Mouse (Mus musculus) retina, postnatal 7 days (tissue): ENCODE results near the gene Prtn3.
A peak's percentile ranks its signal among the peaks of the same experiment; 100 is the strongest.

Experiments used
- DNase-seq: peaks from one replicate; pipeline ENCODE4 v3.0.0-alpha.2; 2012; ENCODE audit warnings: low read depth, low spot score

Prtn3 gene

DNA sequence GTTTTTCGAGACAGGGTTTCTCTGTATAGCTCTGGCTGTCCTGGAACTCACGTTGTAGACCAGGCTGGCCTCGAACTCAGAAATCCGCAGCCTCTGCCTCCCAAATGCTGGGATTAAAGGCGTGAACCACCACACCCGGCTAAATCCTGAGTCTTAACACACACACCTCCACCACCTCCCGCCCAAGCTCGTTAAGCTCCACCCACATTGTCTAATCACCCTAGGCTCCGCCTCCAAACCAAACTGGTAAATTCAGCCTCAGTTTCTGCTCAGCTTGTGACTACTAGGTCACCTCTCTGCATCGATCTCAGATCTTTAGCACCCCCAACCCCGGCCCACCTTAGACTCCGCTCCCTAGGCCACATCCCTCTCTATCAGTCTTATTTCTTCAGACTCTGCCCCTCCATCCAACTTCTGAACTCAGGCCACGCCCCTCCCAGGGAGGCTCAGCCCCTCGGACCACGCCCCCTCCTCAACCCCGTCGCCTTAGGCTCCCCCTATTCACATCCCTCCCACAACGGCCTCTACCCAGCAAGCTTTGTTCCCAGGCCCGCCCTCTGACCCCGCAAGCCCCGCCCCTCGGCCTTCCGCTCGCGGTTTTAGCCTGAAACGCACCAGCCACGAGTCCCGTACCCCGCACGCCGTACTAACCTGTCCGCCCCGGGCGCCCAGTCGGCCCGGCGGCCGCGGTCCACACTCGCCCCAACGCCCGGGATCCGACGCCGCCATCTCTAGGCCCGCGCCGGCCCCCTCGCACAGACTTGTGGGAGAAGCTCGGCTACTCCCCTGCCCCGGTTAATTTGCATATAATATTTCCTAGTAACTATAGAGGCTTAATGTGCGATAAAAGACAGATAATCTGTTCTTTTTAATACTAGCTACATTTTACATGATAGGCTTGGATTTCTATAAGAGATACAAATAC, 34.2 kb downstream of the Prtn3 start, which contains the start of gene Med16:
Med16 (minus strand) TSS at position 757 of the 925 bp plus-strand sequence.
- DNase-seq: peak; percentile 91

DNA sequence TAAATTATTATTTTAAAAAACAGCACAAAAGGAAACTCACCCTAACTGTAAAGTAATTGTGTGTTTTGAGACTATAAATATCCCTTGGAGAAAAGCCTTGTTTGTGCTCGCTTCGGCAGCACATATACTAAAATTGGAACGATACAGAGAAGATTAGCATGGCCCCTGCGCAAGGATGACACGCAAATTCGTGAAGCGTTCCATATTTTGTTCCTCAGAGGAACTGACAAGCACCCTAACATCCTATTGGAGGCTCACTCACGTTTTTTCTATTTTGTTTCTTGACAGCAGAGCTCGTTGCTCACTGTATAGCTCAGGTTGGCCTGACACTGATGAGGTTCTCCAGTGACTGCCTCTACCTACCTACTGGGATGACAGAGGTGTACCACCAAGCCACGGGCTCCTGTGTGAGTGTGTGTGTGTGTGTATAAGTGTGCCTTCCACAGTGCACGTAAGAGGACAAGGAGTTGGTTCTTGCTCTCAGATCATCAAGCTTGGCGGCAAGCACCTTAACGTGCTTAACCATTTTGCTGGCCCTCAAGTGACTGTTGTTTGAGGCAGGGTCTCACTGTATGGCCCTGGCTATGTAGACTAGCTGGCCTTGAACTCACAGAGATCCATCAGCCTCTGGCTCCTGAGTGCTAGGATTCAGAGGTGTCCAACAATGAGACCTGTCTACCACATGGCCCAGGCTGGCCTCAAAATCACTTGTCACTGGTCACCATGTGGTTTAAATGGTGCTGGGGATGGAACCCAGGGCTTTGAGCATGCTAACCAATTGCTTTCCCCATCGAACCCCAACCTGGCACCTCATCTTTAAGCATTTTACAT, 35.0 kb downstream of the Prtn3 start:
- no peak for DNase-seq

DNA sequence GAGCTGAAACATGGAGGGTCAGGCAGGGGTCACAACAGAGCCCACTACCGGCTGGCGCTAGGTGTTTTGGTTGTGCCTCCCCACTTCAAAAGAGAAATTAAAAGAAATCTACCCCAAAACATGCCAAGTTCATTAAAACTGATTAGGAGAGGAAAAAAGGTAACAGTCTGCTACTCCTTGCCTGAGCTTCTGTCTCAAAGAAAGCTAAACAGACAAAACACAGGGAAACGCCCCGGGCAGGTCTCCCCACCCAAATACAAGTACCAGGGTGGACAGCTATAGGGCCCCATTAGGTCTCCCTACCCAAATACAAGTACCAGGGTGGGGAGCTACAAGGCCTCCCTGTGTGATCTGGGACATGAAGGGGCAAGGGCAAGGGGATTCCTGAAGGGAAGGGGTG, 36.3 kb downstream of the Prtn3 start, which contains the start of gene Gm26602:
Gm26602 (plus strand) TSS at position 301 of the 400 bp plus-strand sequence.
- no peak for DNase-seq

DNA sequence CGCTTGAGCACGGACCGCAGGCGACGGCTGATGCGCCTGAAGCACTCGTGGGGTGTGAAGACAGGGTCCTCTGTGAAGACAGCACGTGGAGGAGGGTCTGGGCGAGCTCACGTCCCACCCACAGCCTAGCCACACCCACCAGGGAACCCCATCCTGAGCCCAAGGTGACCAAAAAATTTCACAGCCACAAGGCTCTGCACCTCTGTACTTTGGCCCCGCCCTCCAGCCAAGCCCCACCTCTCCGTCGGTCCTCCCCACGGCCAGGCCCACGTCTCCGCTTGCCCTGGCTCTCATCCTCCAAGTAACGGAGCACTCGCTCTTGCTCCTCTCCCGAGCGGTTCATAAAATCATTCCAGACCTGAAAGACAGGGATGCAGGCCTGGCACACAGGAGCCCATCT, 38.1 kb downstream of the Prtn3 start:
- DNase-seq: no peak

DNA sequence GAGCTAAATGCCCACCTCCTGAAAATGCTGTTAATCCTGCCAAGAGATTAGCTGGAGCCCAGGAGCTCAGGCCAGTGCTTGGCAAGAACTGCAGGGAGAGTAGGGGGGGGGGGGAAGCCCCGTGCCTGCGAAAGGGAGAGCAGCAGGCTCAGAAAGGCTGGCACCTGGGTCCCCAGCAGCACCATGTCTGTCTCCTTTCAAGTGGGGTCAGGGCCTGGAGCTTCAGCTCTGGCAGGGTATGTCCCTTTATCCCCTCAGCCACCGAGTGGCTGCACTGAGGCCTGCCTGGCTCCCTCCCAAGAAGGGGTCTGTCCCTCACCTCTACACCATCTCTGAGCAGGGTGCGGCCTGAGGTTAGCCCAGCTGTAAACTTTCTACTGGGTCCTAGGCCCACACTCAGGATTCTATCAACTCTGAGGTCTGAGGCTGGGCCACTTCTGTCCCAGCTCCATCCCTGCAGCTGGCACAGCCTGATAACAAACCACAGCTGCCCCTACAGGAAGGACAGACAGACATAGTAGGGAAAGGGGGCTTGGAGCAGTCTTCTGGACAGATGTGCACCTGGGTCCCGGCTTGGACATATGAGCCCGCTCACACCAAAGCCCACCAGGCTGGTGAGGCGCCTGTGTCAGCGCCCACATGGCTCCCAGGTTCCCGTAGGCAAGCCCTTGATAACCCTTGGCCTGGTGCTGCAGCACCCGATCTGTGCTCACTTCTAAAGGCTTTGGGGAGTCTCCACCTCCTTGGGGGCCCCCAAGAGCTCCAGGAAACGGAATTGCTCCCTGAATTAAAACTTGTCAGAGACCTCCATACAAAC, 40.1 kb downstream of the Prtn3 start:
- DNase-seq: peak; percentile 70

DNA sequence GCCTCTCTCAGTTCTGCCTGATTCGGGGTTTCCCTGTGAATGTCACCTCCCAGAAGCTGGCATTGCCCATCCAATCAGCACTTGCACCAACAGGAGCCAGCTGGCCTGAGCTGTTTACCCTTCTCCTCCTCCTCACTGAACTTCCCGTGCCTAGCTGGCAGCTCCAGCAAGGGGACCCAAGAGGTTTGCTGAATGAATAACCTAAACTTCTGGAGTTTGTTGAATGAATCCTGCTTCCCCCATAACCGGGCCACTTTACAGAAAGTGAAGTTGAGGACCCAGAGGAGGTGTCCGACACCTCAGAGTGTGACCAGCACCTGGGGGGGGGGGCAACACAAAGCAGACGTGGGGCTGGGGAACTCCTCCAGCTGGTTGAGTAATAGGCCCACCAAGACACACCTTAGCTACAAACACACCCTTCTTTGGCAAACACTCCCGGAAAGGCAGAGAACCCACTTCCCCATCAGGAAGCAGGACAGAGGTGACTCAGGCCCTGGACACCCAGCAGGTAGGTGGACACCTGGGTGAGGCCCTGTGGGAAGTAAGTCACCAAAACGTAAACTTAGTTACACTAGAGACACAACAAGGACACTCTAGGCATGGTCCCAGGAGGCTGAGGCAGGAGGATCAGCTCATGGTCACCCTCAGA, 40.8 kb downstream of the Prtn3 start:
- no peak for DNase-seq

DNA sequence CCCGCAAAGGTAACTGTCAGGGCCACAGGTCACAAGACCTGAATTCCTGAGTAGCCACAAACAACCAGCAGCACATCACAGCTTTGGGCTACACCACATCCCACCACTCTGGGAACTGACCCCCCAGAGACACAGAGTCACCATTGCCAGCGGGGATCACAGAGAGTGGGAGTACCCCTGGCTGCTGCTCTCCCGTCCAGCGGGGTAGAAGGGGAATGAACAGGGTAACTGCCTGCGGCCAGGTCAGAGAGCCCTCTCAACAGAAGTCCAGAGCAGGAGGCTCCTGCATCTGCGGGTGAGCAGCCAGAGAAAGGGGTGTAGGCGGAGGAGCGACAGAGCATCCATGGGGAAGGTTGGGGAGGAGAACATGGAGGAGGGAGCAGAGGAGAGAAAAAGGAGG, 41.8 kb downstream of the Prtn3 start:
- no peak for DNase-seq

DNA sequence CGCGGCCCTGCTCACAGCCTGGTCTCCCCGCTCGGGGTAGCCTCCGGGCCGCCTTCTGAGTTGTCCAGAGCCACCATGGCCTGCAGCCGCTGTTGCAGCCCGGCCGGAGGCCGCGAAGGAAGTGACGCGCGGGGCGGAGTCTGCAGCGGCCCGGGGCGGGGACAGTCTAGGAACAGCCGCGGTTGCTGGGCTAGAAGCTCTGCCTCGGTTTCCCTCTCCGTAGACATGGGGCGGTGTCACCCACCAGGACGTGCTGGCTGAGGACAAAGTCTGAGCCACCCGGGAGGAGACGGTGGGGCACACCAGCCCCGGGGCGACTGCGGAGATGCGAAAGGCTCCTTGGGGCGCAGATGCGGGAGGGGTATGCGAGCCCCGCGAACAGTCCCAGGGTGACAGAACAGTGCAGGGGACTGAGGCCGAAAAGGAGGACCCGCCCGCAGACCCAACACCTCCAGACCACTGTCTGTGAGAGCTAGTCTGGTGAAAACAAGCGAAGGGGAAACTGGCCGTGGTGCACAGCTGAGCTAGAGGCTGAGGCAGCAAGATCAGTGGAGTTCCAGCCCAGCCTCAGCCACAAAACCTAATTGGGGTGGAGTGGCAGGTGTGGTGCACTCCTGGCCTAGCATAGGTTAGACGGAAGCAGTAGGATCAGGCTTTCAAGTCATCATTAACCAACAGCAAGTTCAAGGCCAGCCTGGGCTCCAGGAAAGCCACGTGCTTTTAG, 42.7 kb downstream of the Prtn3 start, which contains the start of gene Kiss1r:
Kiss1r (plus strand) TSS at position 164 of the 724 bp plus-strand sequence.
- DNase-seq: no peak

DNA sequence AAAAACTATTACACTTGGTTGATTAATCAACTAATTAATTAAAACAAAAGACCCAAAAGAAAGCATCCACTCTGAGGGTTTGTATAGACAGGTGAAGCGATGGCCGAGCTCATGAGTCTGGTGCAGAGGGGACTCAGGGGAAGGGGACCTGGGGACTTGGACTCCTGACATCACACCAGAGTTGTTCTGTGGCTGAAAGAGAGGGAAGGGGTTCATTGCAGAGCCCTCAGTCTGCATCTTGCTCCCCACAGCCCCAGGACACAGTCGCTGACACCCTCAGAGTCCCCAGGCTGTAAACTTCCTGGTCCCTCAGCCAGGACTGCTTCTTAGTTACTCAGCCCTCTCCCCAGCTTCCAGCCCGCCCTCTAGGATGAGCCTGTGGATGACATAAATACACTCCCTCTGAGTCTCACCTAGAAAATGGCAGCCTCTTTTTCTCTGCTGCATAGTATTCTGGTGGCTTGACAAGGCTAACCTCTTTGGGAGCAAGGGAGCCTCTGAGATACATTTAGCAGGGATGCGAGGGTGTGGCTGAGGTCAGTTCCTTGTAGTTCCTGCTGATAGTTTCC, 43.3 kb downstream of the Prtn3 start:
- DNase-seq: no peak

DNA sequence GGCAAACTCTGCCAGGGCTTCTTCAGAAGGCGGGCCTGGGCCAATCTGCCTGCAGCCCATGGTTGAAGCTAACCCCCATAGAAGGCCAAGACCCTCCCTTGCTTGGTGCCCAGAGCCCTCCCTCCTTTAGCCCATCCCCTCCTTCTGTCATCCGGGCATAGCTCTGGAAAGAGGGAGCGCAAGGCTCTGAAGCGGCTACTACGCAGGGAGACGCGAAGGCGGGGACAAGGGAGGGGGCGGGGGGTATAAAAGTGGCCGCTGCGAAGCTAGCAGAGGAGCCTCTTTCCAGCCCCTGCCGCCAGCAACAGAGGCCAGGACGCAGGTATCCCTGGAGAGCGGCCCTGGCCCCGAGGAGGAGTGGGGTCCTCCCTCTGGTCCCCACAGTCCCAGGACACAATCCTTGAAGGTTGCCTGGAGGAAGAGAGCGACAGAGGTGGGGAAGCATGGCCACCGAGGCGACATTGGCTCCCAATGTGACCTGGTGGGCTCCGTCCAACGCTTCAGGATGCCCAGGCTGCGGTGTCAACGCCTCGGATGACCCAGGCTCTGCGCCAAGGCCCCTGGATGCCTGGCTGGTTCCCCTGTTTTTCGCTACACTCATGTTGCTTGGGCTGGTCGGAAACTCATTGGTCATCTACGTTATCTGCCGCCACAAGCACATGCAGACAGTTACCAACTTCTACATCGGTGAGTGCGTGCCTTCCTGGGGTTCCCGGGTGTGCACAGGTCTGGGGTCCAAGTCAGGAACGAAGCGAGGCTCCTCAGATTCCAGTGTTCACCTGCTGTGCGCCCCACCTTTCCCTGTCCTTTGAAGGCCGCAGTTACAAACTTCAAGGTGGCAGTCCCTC, 44.2 kb downstream of the Prtn3 start:
- no peak for DNase-seq

DNA sequence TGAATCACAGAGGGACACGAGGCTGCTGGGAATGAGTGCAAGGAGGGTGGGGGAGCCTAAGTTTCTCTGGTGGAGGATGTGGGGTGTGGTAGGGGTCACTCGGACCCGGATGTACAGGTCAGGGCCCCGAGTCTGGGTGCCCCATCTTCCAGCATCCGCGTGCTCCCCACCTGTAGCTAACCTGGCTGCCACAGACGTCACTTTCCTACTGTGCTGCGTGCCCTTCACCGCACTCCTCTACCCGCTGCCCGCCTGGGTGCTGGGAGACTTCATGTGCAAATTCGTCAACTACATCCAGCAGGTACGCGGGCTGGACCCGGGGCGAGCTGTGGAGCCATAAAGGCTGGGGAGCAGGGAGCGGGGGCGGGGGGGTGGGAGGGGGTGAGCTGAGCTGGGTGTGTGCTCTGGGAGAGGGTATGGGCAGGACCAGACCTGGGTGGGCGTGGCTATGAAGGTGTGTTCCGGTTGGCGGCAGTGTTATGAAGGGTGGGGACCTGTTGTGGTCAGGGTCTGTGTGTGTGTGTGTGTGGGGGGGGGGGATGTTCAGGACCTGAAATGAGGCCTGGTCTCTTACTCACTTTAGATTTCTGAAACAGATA, 45.1 kb downstream of the Prtn3 start:
- DNase-seq: no peak

DNA sequence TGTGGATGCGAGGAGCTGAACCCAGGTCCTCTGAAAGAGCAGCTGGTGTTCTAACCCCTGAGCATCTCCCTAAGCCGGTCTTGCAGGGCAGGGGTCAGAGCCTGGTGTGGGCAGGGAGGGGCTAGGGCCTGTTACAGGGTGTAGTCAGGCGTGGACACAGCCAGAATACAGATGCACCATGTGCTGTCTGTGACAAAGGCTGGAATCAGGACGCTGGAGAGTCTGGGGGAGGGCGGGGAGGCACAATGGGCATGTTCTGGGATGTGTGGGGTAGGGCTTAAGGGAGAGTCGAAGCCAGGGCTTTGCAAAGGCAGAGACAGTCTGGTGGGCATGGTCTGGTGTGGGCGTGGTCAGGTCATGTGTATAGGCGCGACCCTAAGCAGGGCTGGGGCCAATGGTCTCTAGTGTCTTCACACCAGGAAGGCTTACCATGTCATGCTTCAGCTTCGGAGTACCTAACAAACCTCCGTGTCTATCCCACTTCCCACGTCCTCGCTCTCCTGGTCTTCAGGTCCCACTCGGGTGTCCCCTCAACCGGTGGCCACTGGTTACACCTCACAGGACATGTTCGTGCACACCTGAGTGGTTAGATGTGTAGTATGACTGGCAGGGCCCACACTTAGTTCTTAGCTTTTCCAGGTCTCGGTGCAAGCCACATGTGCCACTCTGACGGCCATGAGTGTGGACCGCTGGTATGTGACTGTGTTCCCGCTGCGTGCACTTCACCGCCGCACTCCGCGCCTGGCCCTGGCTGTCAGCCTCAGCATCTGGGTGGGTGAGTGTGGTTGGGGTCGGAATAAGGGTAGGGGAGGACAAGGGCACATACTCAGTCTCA, 46.0 kb downstream of the Prtn3 start:
- no peak for DNase-seq

DNA sequence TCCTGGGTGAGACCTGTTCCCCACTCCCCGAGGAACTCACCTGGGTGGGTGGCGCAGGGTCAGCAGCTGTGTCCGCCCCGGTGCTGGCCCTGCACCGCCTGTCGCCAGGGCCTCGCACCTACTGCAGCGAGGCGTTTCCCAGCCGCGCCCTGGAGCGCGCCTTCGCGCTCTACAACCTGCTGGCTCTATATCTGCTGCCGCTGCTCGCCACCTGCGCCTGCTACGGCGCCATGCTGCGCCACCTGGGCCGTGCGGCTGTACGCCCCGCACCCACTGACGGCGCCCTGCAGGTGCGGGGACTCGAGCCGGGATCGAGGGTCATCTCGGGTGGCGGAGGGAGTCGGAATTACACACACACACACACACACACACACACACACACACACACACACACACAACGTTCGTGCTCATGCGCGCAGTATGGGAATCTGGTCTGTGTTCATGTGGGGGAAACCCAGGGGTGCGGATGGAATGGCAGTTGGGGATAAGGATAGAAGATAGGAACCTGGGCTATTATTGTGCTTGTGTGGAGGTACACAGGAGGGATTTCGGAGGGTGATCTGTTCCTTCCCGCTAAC, 46.8 kb downstream of the Prtn3 start, which contains the start of gene R3hdm4:
R3hdm4 (minus strand) TSS at position 251 of the 578 bp plus-strand sequence.
- DNase-seq: no peak

DNA sequence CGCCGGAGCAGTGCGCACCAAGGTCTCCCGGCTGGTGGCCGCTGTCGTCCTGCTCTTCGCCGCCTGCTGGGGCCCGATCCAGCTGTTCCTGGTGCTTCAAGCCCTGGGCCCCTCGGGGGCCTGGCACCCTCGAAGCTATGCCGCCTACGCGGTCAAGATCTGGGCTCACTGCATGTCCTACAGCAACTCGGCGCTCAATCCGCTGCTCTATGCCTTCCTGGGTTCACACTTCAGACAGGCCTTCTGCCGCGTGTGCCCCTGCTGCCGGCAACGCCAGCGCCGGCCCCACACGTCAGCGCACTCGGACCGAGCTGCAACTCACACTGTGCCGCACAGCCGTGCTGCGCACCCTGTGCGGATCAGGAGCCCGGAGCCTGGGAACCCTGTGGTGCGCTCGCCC, 47.3 kb downstream of the Prtn3 start:
- no peak for DNase-seq

DNA sequence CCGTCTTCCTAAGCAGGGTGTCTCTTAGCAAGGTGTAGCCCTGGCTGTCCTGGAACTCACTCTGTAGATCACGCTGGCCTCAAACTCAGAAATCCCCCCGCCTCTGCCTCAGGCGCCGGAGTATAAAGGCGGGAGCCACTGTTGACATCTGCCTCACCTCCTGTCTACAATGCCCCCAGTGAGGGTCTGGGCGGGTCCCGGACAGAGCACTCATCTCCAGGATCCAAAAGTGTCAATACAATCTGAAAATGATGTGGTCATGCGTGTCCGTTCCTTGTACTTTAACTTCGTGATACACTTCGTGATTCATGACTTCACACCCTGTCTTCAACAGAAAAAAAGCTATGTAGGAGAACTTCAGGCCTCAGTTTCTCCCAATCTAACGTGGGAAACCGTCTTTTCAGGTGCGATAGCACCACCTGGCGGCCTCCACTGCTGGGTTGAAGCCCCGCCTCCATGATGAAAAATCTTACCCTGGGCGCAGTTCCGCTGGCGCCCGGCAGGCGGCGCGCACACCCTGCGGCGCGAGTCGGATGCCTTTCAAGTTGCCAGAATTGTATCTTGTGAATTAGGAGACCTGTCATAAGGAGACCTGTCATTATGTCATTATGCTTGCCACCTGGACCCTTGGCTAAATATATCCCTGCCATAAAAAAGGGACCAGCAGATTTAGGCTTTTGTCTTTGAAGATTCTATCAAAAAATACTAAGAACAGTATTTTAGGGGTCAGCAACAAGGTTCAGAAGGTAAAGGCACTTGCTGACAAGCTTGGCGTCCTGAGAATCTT, 50.9 kb downstream of the Prtn3 start:
- DNase-seq: peak; percentile 79

DNA sequence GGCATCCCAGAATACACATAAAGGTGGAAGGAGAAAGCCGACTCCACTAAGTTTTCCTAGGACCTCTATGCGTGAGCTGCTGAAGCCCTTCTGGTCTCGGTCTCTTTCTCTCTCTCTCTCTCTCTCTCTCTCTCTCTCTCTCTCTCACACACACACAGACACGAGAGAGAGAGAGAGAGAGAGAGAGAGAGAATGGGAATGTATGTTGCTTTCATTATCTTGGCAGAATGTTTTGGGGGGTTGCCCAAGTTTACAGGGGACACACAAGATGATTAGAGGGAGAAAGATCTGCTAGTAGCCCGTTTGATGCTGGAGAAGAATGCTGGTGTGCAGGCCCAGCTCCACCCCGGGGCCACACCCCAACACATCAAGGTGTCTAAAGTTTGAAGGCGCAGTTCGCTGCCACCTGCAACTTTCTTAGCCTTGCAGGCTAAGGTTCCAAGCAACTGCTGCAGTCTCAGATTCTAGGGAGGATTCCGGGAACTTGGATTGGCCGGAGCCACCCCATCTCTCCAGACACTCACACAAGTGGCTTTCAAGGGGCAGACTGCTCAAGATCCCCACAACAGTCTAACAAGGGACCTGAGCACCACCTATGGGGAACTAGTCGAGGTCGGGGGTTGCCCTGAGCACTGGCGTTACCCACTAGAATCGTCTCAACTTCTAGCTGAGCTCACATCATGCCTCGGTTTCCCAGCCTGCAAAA, 51.7 kb downstream of the Prtn3 start:
- DNase-seq: no peak
